28 mouse cellular contexts compared by ENCODE assay signal in the genomic region with DNA sequence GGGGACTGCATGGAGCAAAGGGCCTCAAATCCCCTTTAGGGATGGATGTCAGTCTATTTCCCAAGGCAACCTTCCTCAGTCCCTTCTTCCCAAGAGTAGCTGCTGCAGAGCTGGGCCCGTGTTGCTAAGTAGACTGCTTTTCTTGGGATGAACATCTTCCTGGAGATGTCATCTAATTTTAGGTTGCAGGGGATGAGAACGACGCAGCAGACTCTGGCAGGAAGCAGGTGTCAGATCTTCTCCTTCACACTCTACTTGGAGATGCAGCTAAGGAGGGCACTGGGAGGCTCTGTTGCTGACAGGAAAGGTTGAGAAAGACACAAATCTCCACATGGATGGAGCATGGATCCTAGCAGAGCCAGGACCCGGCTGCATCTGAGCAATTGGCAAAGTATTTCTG.
DNase-seq lines count a peak whose midpoint lies in the region; ATAC-seq and TF ChIP-seq lines count a peak whose summit lies in the region.
"Had no signal": no experiment of that assay in that cellular context is flagged by ENCODE, and none has a peak within 500 bp of the region (broad histone marks: within the 10 kb centered on the region; RNA-seq: fewer than 3 reads in every experiment).

No protein-coding gene starts in this region.

- WGBS in forebrain, postnatal 0 days, result 55% methylated on average over 4 of the region's 4 CpGs
- 75% methylated on average over 4 of the region's 4 CpGs for WGBS in forebrain, embryonic 10.5 days
- WGBS in midbrain, embryonic 14.5 days, result 44% methylated on average over 4 of the region's 4 CpGs
- 51% methylated on average over 4 of the region's 4 CpGs for WGBS in midbrain, embryonic 15.5 days

- H3K9me3 ChIP-seq in forebrain, postnatal 0 days (ENCODE audit: low read length), result no peaks in the 10 kb centered on the region
- H3K9me3 ChIP-seq in forebrain, embryonic 10.5 days, result no peaks in the 10 kb centered on the region
- H3K9me3 ChIP-seq in midbrain, embryonic 14.5 days (ENCODE audit: control insufficient read depth, low read length), result no peaks in the 10 kb centered on the region
- H3K9me3 ChIP-seq in midbrain, embryonic 15.5 days, result no peaks in the 10 kb centered on the region
- H3K9me3 ChIP-seq: embryonic facial prominence, embryonic 12.5 days; forebrain, embryonic 12.5 days; heart, embryonic 12.5 days; hindbrain, embryonic 12.5 days; kidney, embryonic 15.5 days; liver, embryonic 13.5 days had no signal

- H3K36me3 ChIP-seq in forebrain, postnatal 0 days (ENCODE audit: insufficient read depth), result no peaks in the 10 kb centered on the region
- H3K36me3 ChIP-seq in forebrain, embryonic 10.5 days (replicated peaks), result no peaks in the 10 kb centered on the region
- no peaks in the 10 kb centered on the region for H3K36me3 ChIP-seq in midbrain, embryonic 14.5 days (ENCODE audit: control insufficient read depth, insufficient read depth, low read length)
- H3K36me3 ChIP-seq in midbrain, embryonic 15.5 days (replicated peaks), result no peaks in the 10 kb centered on the region
- H3K36me3 ChIP-seq: embryonic facial prominence, embryonic 12.5 days; forebrain, embryonic 12.5 days; heart, embryonic 12.5 days; hindbrain, embryonic 12.5 days; kidney, embryonic 15.5 days; liver, embryonic 13.5 days had no signal

- TF ChIP-seq CTCF in forebrain, postnatal 0 days (IDR thresholded peaks at IDR 0.05; ENCODE audit: low read depth), result no peak

- no peak for DNase-seq in forebrain, postnatal 0 days
- DNase-seq in forebrain, embryonic 10.5 days (ENCODE audit: extremely low spot score, low spot score), result no peak
- peak; percentile 2 for DNase-seq in midbrain, embryonic 14.5 days
- peak; percentile 36 to 47 for DNase-seq in left cerebral cortex, postnatal 36 days (ENCODE audit: low spot score in 2 of 2)
- peak; percentile 76 for DNase-seq in telencephalon, adult 2 months (ENCODE audit: low read depth, low spot score)
- no peak for DNase-seq in layer of hippocampus, postnatal 14 days (ENCODE audit: low spot score in 2 of 2)
- no peak for DNase-seq in c-Kit-positive CD71-positive TER-119-positive erythroid progenitor cells, embryonic 14.5 days (ENCODE audit: low spot score)
- DNase-seq: adrenal gland, postnatal 14 days; cerebellum, adult 11 months; cerebellum, adult 9-11 months; gastrocnemius, postnatal 25 days; heart, adult 18-20 months; heart, postnatal 10 days; kidney, adult 11 months; kidney, postnatal 36 days; liver, embryonic 13.5 days; lung, adult 2 months; lung, postnatal 14 days; thymus, adult 2 months; thymus, postnatal 4 days had no signal

- no peak overlapping the region for H3K4me2 ChIP-seq in forebrain, postnatal 0 days (ENCODE audit: low read depth)
- no peak overlapping the region for H3K4me2 ChIP-seq in midbrain, embryonic 14.5 days (ENCODE audit: low read length)
- H3K4me2 ChIP-seq in midbrain, embryonic 15.5 days, result no peak overlapping the region
- H3K4me2 ChIP-seq: embryonic facial prominence, embryonic 12.5 days; forebrain, embryonic 12.5 days; heart, embryonic 12.5 days; hindbrain, embryonic 12.5 days; kidney, embryonic 15.5 days; liver, embryonic 13.5 days had no signal

- no peak for ATAC-seq in forebrain, postnatal 0 days
- no peak for ATAC-seq in midbrain, embryonic 14.5 days (ENCODE audit: low FRiP score, low TSS enrichment)
- ATAC-seq in midbrain, embryonic 15.5 days (replicated peaks), result no peak
- ATAC-seq: midbrain, embryonic 16.5 days had no signal

- intact Hi-C loops in left cerebral cortex, postnatal 36 days (cut with DNase I), result no loop called here

- H3K4me1 ChIP-seq in forebrain, postnatal 0 days (ENCODE audit: insufficient read depth), result 0 out of 2 replicates have a peak, but pooled peaks cover 5% of the 10 kb centered on the region
- peaks cover 18% of the 10 kb centered on the region for H3K4me1 ChIP-seq in forebrain, embryonic 10.5 days
- 0 out of 2 replicates have a peak, but pooled peaks cover 6% of the 10 kb centered on the region for H3K4me1 ChIP-seq in midbrain, embryonic 14.5 days (ENCODE audit: control insufficient read depth, insufficient read depth, low read length)
- peaks cover 13% of the 10 kb centered on the region for H3K4me1 ChIP-seq in midbrain, embryonic 15.5 days
- H3K4me1 ChIP-seq: heart, embryonic 12.5 days; kidney, embryonic 15.5 days; liver, embryonic 13.5 days had no signal

- no peak overlapping the region for H3K9ac ChIP-seq in forebrain, postnatal 0 days
- no peak overlapping the region for H3K9ac ChIP-seq in midbrain, embryonic 14.5 days (replicated peaks; ENCODE audit: low read length)
- H3K9ac ChIP-seq in midbrain, embryonic 15.5 days, result no peak overlapping the region
- H3K9ac ChIP-seq: embryonic facial prominence, embryonic 12.5 days; forebrain, embryonic 12.5 days; heart, embryonic 12.5 days; hindbrain, embryonic 12.5 days; kidney, embryonic 15.5 days; liver, embryonic 13.5 days had no signal

- H3K27me3 ChIP-seq in forebrain, postnatal 0 days (ENCODE audit: insufficient read depth, low read length), result no peaks in the 10 kb centered on the region
- no peaks in the 10 kb centered on the region; the same call in 1 of the 2 replicates for H3K27me3 ChIP-seq in forebrain, embryonic 10.5 days (ENCODE audit: poor library complexity, severe bottlenecking)
- H3K27me3 ChIP-seq in midbrain, embryonic 14.5 days (ENCODE audit: control insufficient read depth, insufficient read depth, low read length), result no peaks in the 10 kb centered on the region
- H3K27me3 ChIP-seq in midbrain, embryonic 15.5 days (replicated peaks), result no peaks in the 10 kb centered on the region
- H3K27me3 ChIP-seq: embryonic facial prominence, embryonic 12.5 days; heart, embryonic 12.5 days; hindbrain, embryonic 12.5 days; kidney, embryonic 15.5 days; liver, embryonic 13.5 days had no signal

- H3K4me3 ChIP-seq in forebrain, postnatal 0 days (ENCODE audit: low read depth, low read length), result no peak overlapping the region
- H3K4me3 ChIP-seq in forebrain, embryonic 10.5 days, result no peak overlapping the region
- H3K4me3 ChIP-seq in midbrain, embryonic 14.5 days (replicated peaks; ENCODE audit: low read depth, low read length), result no peak overlapping the region
- no peak overlapping the region for H3K4me3 ChIP-seq in midbrain, embryonic 15.5 days
- H3K4me3 ChIP-seq: embryonic facial prominence, embryonic 12.5 days; forebrain, embryonic 12.5 days; heart, embryonic 12.5 days; hindbrain, embryonic 12.5 days; kidney, embryonic 15.5 days; liver, embryonic 13.5 days; myocyte had no signal

- peak overlapping the region; percentile 29; the same call in 1 of the 2 replicates for H3K27ac ChIP-seq in forebrain, postnatal 0 days (ENCODE audit: low read depth, low read length)
- no peak overlapping the region for H3K27ac ChIP-seq in forebrain, embryonic 10.5 days
- H3K27ac ChIP-seq in midbrain, embryonic 14.5 days (replicated peaks; ENCODE audit: low read depth, low read length), result no peak overlapping the region
- no peak overlapping the region for H3K27ac ChIP-seq in midbrain, embryonic 15.5 days
- H3K27ac ChIP-seq: embryonic facial prominence, embryonic 12.5 days; forebrain, embryonic 12.5 days; hindbrain, embryonic 12.5 days; kidney, embryonic 15.5 days; liver, embryonic 13.5 days had no signal

Comparison
In these comparisons a context has a peak if more than half of its experiments do, and no peak if none do; other contexts are left out.
1. DNase-seq: peak in midbrain, embryonic 14.5 days (single experiment), left cerebral cortex, postnatal 36 days (2 of 2) and telencephalon, adult 2 months (single experiment); none in forebrain, postnatal 0 days (single experiment), forebrain, embryonic 10.5 days (single experiment), layer of hippocampus, postnatal 14 days (0 of 2) and c-Kit-positive CD71-positive TER-119-positive erythroid progenitor cells, embryonic 14.5 days (single experiment).